Mouse (Mus musculus) CD8-positive naive resting alpha-beta T cell, adult 57 days (primary cell): ENCODE data around the gene B3gnt5. TPM values are rescaled to one million over a fixed set of nuclear protein-coding genes. Genes with fewer than 3 reads are reported as not detected.

Source experiments
- total RNA-seq: library from RNA; stranded (reverse); gene quantifications from one replicate; pipeline ENCODE4 v1.2.4, GENCODE M21; 2023

B3gnt5 gene
- 20.6 TPM for total RNA-seq

DNA sequence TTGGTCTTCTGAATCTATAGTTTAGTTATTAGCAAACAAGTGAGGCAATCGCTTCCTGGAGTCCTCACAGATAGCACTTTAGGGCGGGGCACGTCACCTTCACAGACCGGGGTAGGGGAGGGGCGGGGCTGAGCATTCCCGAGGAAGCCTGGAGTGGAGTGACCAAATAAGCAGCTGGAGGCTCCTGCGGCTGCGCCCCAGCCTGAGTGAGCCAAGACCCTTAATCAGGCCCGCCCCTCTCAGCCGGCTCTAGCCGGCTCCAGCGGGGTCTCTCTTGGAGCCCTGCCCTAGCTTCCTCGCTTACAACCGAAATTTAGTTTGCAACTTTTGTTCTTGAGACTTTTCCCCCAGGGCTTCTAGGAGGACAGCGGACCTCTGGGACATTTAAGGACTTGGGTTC is at the start of gene B3gnt5:
Gene B3gnt5, plus strand, starts transcription at position 135 of the 400 bp plus-strand sequence.

Other genes starting within 250 kb of the B3gnt5 start
- not detected for gene Olfr167, start 237.9 kb upstream of the B3gnt5 start, total RNA-seq
- gene Olfr168, start 224.7 kb upstream of the B3gnt5 start, total RNA-seq, result not detected
- gene Olfr169, start 188.4 kb upstream of the B3gnt5 start, total RNA-seq, result not detected
- not detected for gene Olfr170, start 148.3 kb upstream of the B3gnt5 start, total RNA-seq
- not detected for gene Olfr171, start 130.3 kb upstream of the B3gnt5 start, total RNA-seq
- not detected for gene Lamp3, start 53.8 kb upstream of the B3gnt5 start, total RNA-seq
- 212 TPM for gene Klhl6, start 222.8 kb downstream of the B3gnt5 start, total RNA-seq